Mouse (Mus musculus) hindbrain, postnatal 0 days (tissue): ENCODE data around the gene Ntmt1. TPM values are rescaled to one million over a fixed set of nuclear protein-coding genes. Genes with fewer than 3 reads are reported as not detected.

Experiments used
- ATAC-seq: fragments of 200-750 bp; cut with Nextera tagmentation; 2 replicates; pipeline ENCODE4 v1.8.0; 2017; ENCODE audit warnings: mild to moderate bottlenecking, moderate TSS enrichment, moderate library complexity
- DNase-seq: peaks from one replicate; pipeline ENCODE4 v3.0.0-alpha.2; 2015; ENCODE audit warnings: low spot score
- H3K27ac ChIP-seq: fragments of 300-500 bp; sonication (generic); 2 replicates; pipeline ENCODE4 v1.5.1; 2014; ENCODE audit warnings: mild to moderate bottlenecking
- H3K27me3 ChIP-seq: fragments of 300-500 bp; sonication (generic); 2 replicates; pipeline ENCODE4 v1.6.1; 2014; ENCODE audit warnings: low read length, mixed read lengths; ENCODE audit not compliant: insufficient read depth
- H3K36me3 ChIP-seq: fragments of 300-500 bp; sonication (generic); 2 replicates; pipeline ENCODE4 v1.6.1; 2014; ENCODE audit warnings: low read length, mixed read lengths; ENCODE audit not compliant: insufficient read depth
- H3K4me1 ChIP-seq: fragments of 300-500 bp; sonication (generic); 2 replicates; pipeline ENCODE4 v1.6.1; 2014; ENCODE audit warnings: antibody characterized with exemption, low read length, mixed read lengths; ENCODE audit not compliant: insufficient read depth
- H3K4me2 ChIP-seq: fragments of 300-500 bp; sonication (generic); 2 replicates; pipeline ENCODE4 v1.6.1; 2014; ENCODE audit warnings: low read depth, mild to moderate bottlenecking, low read length, moderate library complexity, mixed read lengths
- H3K4me3 ChIP-seq: fragments of 300-500 bp; sonication (generic); 2 replicates; pipeline ENCODE4 v1.5.1; 2014; ENCODE audit warnings: low read length
- H3K9ac ChIP-seq: fragments of 300-500 bp; sonication (generic); replicated peaks from 2 replicates; pipeline ENCODE4 v1.6.1; 2014; ENCODE audit warnings: mild to moderate bottlenecking, low read length, moderate library complexity, mixed read lengths
- H3K9me3 ChIP-seq: fragments of 300-500 bp; sonication (generic); 2 replicates; pipeline ENCODE4 v1.6.1; 2016; ENCODE audit warnings: low read length, mixed read lengths
- CTCF ChIP-seq: IDR thresholded peaks from 2 replicates; pipeline ENCODE4 v1.5.1; 2016; ENCODE audit warnings: antibody characterized with exemption, control low read depth, low read depth
- WGBS: fragments of 180-500 bp; shearing (Covaris S2); extraction: QIAGEN DNeasy Blood & Tissue Kit; methylation state at CpG from one replicate; pipeline ENCODE4 v1.1.7; 2014; 5-methylcytosine and 5-hydroxymethylcytosine counted together
- polyA plus RNA-seq: library from polyadenylated mRNA; unstranded; fragments of >200 nt; fragmentation: Nextera tagmentation; extraction: Ambion mirVana; gene quantifications from 2 replicates; pipeline ENCODE4 v1.2.1, GENCODE M21; 2015
- total RNA-seq: library from RNA; depleted of rRNA; stranded (reverse); fragments of >200 nt; gene quantifications from 2 replicates; pipeline ENCODE4 v1.2.3, GENCODE M21; 2014

Ntmt1 gene
- total and polyA plus RNA-seq, 2 experiments from 2014 or later, result 96.3 to 99.6 TPM

- Histone ChIP-seq H3K9me3 (no peaks in the 10 kb centered on the region), H3K4me2 (peak overlapping the region; percentile 77; the same call in 1 of the 2 replicates), H3K4me1 (0 out of 2 replicates have a peak, but pooled peaks cover 2% of the 10 kb centered on the region), H3K9ac (no peak overlapping the region), H3K36me3 (no peaks in the 10 kb centered on the region), H3K4me3 (no peak overlapping the region), H3K27ac (no peak overlapping the region), H3K27me3 (peaks cover 15% of the 10 kb centered on the region)
- ATAC-seq (no peak), DNase-seq (no peak)
- WGBS, result 81% methylated on average over 8 of the region's 8 CpGs
- no peak for TF ChIP-seq CTCF
These were observed 38.6 kb downstream of the Ntmt1 start for GRCm38 (mm10) chr2:30846236-30846635.

GRCm38 (mm10) chr2:30846723-30847122 lies 39.1 kb downstream of the Ntmt1 start:
- Histone ChIP-seq H3K27me3 (peaks cover 15% of the 10 kb centered on the region), H3K27ac (no peak overlapping the region), H3K4me3 (no peak overlapping the region), H3K9ac (no peak overlapping the region), H3K4me2 (no peak overlapping the region), H3K4me1 (0 out of 2 replicates have a peak, but pooled peaks cover 2% of the 10 kb centered on the region), H3K36me3 (no peaks in the 10 kb centered on the region), H3K9me3 (no peaks in the 10 kb centered on the region)
- DNase-seq (no peak), ATAC-seq (no peak)
- 37% methylated on average over 6 of the region's 6 CpGs for WGBS
- no peak for TF ChIP-seq CTCF

GRCm38 (mm10) chr2:30848184-30848583 lies 40.6 kb downstream of the Ntmt1 start:
- H3K4me2 ChIP-seq, result no peak overlapping the region
- 49% methylated on average over 8 of the region's 8 CpGs for WGBS
- no peak overlapping the region for H3K27ac ChIP-seq
- H3K9ac ChIP-seq, result no peak overlapping the region
- H3K36me3 ChIP-seq, result no peaks in the 10 kb centered on the region
- ATAC-seq, result no peak
- TF ChIP-seq CTCF, result no peak
- H3K4me1 ChIP-seq, result 0 out of 2 replicates have a peak, but pooled peaks cover 2% of the 10 kb centered on the region
- H3K27me3 ChIP-seq, result peaks cover 15% of the 10 kb centered on the region
- no peak for DNase-seq
- no peak overlapping the region for H3K4me3 ChIP-seq
- no peaks in the 10 kb centered on the region for H3K9me3 ChIP-seq

- ATAC-seq (no peak), DNase-seq (no peak)
- Histone ChIP-seq H3K36me3 (no peaks in the 10 kb centered on the region), H3K9ac (no peak overlapping the region), H3K27me3 (peaks cover under 1% of the 10 kb centered on the region; the same call in 1 of the 2 replicates), H3K4me3 (no peak overlapping the region), H3K4me2 (no peak overlapping the region), H3K9me3 (no peaks in the 10 kb centered on the region), H3K4me1 (0 out of 2 replicates have a peak, but pooled peaks cover under 1% of the 10 kb centered on the region), H3K27ac (no peak overlapping the region)
- TF ChIP-seq CTCF, result no peak
- WGBS, result 56% methylated on average over 6 of the region's 6 CpGs
These were observed 43.0 kb downstream of the Ntmt1 start for GRCm38 (mm10) chr2:30850581-30850980.

GRCm38 (mm10) chr2:30852771-30853313 lies 45.2 kb downstream of the Ntmt1 start:
- Histone ChIP-seq H3K36me3 (no peaks in the 10 kb centered on the region), H3K27me3 (no peaks in the 10 kb centered on the region), H3K4me1 (0 out of 2 replicates have a peak, but pooled peaks cover 5% of the 10 kb centered on the region), H3K9me3 (no peaks in the 10 kb centered on the region), H3K27ac (no peak overlapping the region), H3K4me2 (no peak overlapping the region), H3K9ac (no peak overlapping the region), H3K4me3 (no peak overlapping the region)
- 31% methylated on average over 20 of the region's 20 CpGs for WGBS
- TF ChIP-seq CTCF, result no peak
- no peak for DNase-seq
- no peak for ATAC-seq

- Histone ChIP-seq H3K4me3 (no peak overlapping the region), H3K36me3 (no peaks in the 10 kb centered on the region), H3K4me2 (no peak overlapping the region), H3K4me1 (0 out of 2 replicates have a peak, but pooled peaks cover 5% of the 10 kb centered on the region), H3K9me3 (no peaks in the 10 kb centered on the region), H3K27me3 (no peaks in the 10 kb centered on the region), H3K27ac (no peak overlapping the region), H3K9ac (no peak overlapping the region)
- ATAC-seq (no peak), DNase-seq (peak; percentile 63)
- TF ChIP-seq CTCF, result no peak
- WGBS, result 59% methylated on average over 6 of the region's 6 CpGs
These were observed 49.5 kb downstream of the Ntmt1 start for GRCm38 (mm10) chr2:30857076-30857475.

- ATAC-seq (no peak), DNase-seq (no peak)
- Histone ChIP-seq H3K4me1 (0 out of 2 replicates have a peak, but pooled peaks cover 8% of the 10 kb centered on the region), H3K36me3 (no peaks in the 10 kb centered on the region), H3K9me3 (no peaks in the 10 kb centered on the region), H3K9ac (no peak overlapping the region), H3K4me2 (no peak overlapping the region), H3K27ac (no peak overlapping the region), H3K4me3 (no peak overlapping the region), H3K27me3 (peaks cover 2% of the 10 kb centered on the region; the same call in 1 of the 2 replicates)
- TF ChIP-seq CTCF, result no peak
- 80% methylated on average over 5 of the region's 5 CpGs for WGBS
These were observed 52.2 kb downstream of the Ntmt1 start for GRCm38 (mm10) chr2:30859782-30860181.
